Mouse (Mus musculus): ENCODE results near the gene Acot3. TPM values are rescaled to one million over a fixed set of nuclear protein-coding genes. Genes with fewer than 3 reads are reported as not detected.
A peak's percentile ranks its signal among the peaks of the same experiment; 100 is the strongest.
"Not testable (repeated sequence)": the region's sequence is repeated elsewhere in the genome, so short reads cannot be mapped to it uniquely, and the experiment has no call there.

Gene Acot3
- polyA plus RNA-seq, 1 experiment from 2014 or later = 3.6 TPM

- no peak overlapping the region for H3K9ac ChIP-seq
- H3K36me3 ChIP-seq = no peaks in the 10 kb centered on the region
- H3K4me1 ChIP-seq = no peaks in the 10 kb centered on the region
- 63% methylated on average over 9 of the region's 9 CpGs for WGBS (ENCODE audit: insufficient replicate concordance)
- ATAC-seq = no peak
- no peak overlapping the region for H3K27ac ChIP-seq
- no peaks in the 10 kb centered on the region for H3K27me3 ChIP-seq (replicated peaks)
- no peak overlapping the region for H3K4me3 ChIP-seq
- no peaks in the 10 kb centered on the region for H3K9me3 ChIP-seq (replicated peaks)
- no peak overlapping the region for H3K4me2 ChIP-seq
These were observed 28.7 kb upstream of the Acot3 start for GRCm38 (mm10) chr12:84023052-84023745.

- WGBS (ENCODE audit: insufficient replicate concordance) = 71% methylated on average over 7 of the region's 7 CpGs
- no peaks in the 10 kb centered on the region for H3K27me3 ChIP-seq (replicated peaks)
- H3K9me3 ChIP-seq (replicated peaks) = no peaks in the 10 kb centered on the region
- no peak overlapping the region for H3K9ac ChIP-seq
- no peak overlapping the region for H3K27ac ChIP-seq
- no peak for ATAC-seq
- no peak overlapping the region for H3K4me3 ChIP-seq
- H3K4me2 ChIP-seq = no peak overlapping the region
- H3K4me1 ChIP-seq = no peaks in the 10 kb centered on the region
- no peaks in the 10 kb centered on the region for H3K36me3 ChIP-seq
These were observed 26.1 kb upstream of the Acot3 start for GRCm38 (mm10) chr12:84025888-84026287.

- not testable (repeated sequence) for H3K27me3 ChIP-seq (replicated peaks); ATAC-seq
These were observed 23.6 kb upstream of the Acot3 start for GRCm38 (mm10) chr12:84028328-84028727.

DNA sequence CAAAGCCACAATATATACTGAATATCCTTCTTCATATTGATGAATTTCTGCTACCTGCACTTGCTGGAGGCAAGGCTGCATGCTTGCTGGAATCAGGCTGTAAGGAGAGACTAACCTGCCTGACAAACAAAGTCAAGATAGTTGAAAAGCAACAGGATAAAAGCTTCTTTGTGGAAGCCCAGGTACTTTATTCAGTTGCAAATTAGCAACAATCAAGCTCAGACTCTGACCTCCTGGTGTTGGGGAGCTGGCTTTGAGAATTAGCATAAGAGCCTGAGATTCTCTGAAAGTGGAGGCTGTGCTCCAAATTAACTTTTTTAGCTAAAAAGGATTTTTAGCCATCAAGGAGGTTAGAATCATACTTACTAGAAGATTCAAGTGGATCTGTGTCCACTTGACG lies 22.9 kb upstream of the Acot3 start:
- not testable (repeated sequence) for H3K9me3 ChIP-seq (replicated peaks); H3K4me2 ChIP-seq; H3K4me3 ChIP-seq; H3K27me3 ChIP-seq (replicated peaks); H3K4me1 ChIP-seq; H3K27ac ChIP-seq; H3K9ac ChIP-seq; ATAC-seq; H3K36me3 ChIP-seq
- 83% methylated on average over 1 of the region's 1 CpGs for WGBS (ENCODE audit: insufficient replicate concordance)

More at GRCm38 (mm10) chr12:84028328-84028727, 23.6 kb upstream of the Acot3 start:
- not testable (repeated sequence) for H3K9ac ChIP-seq; H3K36me3 ChIP-seq; H3K4me3 ChIP-seq; H3K4me1 ChIP-seq; H3K9me3 ChIP-seq (replicated peaks); H3K27ac ChIP-seq; H3K4me2 ChIP-seq
- WGBS (ENCODE audit: insufficient replicate concordance) = 42% methylated on average over 3 of the region's 3 CpGs

DNA sequence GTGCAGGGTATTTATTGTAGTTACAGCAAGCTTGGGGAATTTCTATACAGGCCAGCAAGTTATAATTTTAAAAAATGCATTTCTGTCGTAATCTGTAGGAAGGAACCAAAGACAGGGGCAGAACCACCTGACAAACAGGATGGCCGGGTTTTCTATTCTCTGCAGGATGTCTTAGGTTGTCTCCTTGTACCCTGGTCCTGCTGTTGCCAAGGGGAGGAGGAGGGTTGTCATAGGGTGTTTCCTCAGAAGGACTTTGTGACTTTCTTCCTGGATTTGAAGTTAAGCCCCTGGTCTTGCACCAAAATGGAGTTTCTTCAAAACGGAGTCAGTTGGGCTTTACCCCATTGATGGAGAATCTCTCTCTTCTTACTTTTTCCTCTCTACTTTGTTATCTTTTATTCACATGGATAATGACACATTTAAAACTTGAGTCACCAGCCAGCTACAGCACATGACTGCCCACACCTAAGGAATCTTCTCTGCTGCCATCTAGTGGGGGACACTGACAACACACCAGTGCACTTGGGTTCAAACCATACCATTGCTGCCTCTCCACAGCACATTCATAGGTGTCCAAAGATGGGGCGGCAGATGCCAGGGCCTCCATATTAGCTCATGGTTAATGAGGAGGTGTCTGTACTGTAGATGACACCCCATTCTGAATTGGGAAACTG lies 21.1 kb upstream of the Acot3 start:
- no peaks in the 10 kb centered on the region for H3K27me3 ChIP-seq (replicated peaks)
- H3K27ac ChIP-seq = no peak overlapping the region
- peaks cover 2% of the 10 kb centered on the region; the same call in 1 of the 2 replicates for H3K4me1 ChIP-seq
- no peak overlapping the region for H3K9ac ChIP-seq
- H3K4me2 ChIP-seq = no peak overlapping the region
- no peak for ATAC-seq
- no peaks in the 10 kb centered on the region for H3K9me3 ChIP-seq (replicated peaks)
- H3K4me3 ChIP-seq = no peak overlapping the region
- WGBS (ENCODE audit: insufficient replicate concordance) = 51% methylated on average over 4 of the region's 4 CpGs
- H3K36me3 ChIP-seq = no peaks in the 10 kb centered on the region

GRCm38 (mm10) chr12:84032854-84033253 lies 19.1 kb upstream of the Acot3 start:
- 67% methylated on average over 4 of the region's 4 CpGs for WGBS (ENCODE audit: insufficient replicate concordance)
- Histone ChIP-seq H3K9me3 (replicated peaks) (no peaks in the 10 kb centered on the region), H3K27ac (no peak overlapping the region), H3K27me3 (replicated peaks) (peaks cover 6% of the 10 kb centered on the region), H3K36me3 (no peaks in the 10 kb centered on the region), H3K9ac (no peak overlapping the region), H3K4me3 (no peak overlapping the region), H3K4me1 (peaks cover 2% of the 10 kb centered on the region; the same call in 1 of the 2 replicates), H3K4me2 (no peak overlapping the region)
- no peak for ATAC-seq

DNA sequence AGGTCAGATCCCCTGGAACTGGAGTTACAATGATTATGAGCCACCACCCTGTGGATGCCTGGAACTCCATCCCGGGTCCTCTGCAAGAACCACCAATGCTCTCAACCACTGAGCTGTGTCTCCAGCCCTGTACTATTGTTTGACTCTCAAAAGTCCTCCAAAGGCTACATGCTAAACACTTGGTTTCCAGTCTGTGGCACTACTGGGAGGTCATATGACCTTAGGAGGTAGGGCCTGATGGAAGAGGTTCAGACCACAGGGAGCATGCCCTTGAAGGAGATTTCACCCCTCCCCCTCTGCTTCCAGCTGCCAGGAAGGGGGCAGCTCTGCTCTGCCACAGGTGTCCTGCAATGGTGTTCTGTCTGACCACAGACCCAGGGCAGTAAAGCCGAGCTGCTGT lies 18.6 kb upstream of the Acot3 start:
- not testable (repeated sequence) for H3K9me3 ChIP-seq (replicated peaks); H3K36me3 ChIP-seq; ATAC-seq; H3K4me3 ChIP-seq; H3K9ac ChIP-seq; H3K4me2 ChIP-seq; H3K4me1 ChIP-seq; H3K27ac ChIP-seq
- 41% methylated on average over 2 of the region's 2 CpGs for WGBS (ENCODE audit: insufficient replicate concordance)
- H3K27me3 ChIP-seq (replicated peaks) = peaks cover 11% of the 10 kb centered on the region

- ATAC-seq = no peak
- 21% methylated on average over 4 of the region's 4 CpGs for WGBS (ENCODE audit: insufficient replicate concordance)
- H3K27me3 ChIP-seq (replicated peaks) = peaks cover 19% of the 10 kb centered on the region
- H3K4me2 ChIP-seq = no peak overlapping the region
- no peak overlapping the region for H3K4me3 ChIP-seq
- peaks cover 2% of the 10 kb centered on the region; the same call in 1 of the 2 replicates for H3K4me1 ChIP-seq
- H3K36me3 ChIP-seq = no peaks in the 10 kb centered on the region
- H3K27ac ChIP-seq = no peak overlapping the region
- no peaks in the 10 kb centered on the region for H3K9me3 ChIP-seq (replicated peaks)
- no peak overlapping the region for H3K9ac ChIP-seq
These were observed 17.8 kb upstream of the Acot3 start for GRCm38 (mm10) chr12:84034108-84034507.

GRCm38 (mm10) chr12:84038241-84038640 lies 13.7 kb upstream of the Acot3 start, which contains the start of gene Acot4:
Acot4 (plus strand) TSS chr12:84038379.
- 0 out of 2 replicates have a peak within 1 kb of the TSS, but pooled peaks have one; percentile 25 for H3K27ac ChIP-seq
- WGBS (ENCODE audit: insufficient replicate concordance) = 14% methylated on average over 27 of the region's 32 CpGs
- H3K27me3 ChIP-seq (replicated peaks) = peaks cover 20% of the 10 kb centered on the region
- not testable (repeated sequence) for H3K36me3 ChIP-seq; H3K4me1 ChIP-seq; H3K9me3 ChIP-seq (replicated peaks); ATAC-seq
- peak within 1 kb of the TSS; percentile 67 for H3K4me2 ChIP-seq
- peak within 1 kb of the TSS; percentile 48 for H3K4me3 ChIP-seq
- peak within 1 kb of the TSS; percentile 35 for H3K9ac ChIP-seq

DNA sequence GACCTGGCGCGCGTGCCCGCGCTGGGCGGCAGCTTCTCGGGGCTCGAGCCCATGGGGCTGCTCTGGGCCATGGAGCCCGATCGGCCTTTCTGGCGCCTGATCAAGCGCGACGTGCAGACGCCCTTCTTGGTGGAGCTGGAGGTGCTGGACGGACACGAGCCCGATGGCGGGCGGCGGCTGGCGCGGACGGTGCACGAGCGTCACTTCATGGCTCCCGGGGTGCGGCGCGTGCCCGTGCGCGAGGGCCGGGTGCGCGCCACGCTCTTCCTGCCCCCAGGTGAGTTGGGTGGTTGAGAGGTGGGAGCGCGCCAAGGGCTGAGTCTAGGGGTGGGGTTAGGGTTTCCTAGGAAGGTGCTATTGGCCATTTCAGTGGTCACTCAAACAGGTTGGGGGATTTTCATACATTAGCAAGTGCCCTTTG lies 13.2 kb upstream of the Acot3 start, which contains the start of gene Gm49366:
Gm49366 (plus strand) TSS at position 245 of the 421 bp plus-strand sequence.
- Histone ChIP-seq H3K9ac (peak within 1 kb of the TSS; percentile 35), H3K4me2 (peak within 1 kb of the TSS; percentile 67), H3K4me3 (peak within 1 kb of the TSS; percentile 48), H3K27ac (0 out of 2 replicates have a peak within 1 kb of the TSS, but pooled peaks have one; percentile 25), H3K27me3 (replicated peaks) (peaks cover 20% of the 10 kb centered on the region)
- WGBS (ENCODE audit: insufficient replicate concordance) = 3% methylated on average over 39 of the region's 39 CpGs
- H3K4me1 ChIP-seq; H3K36me3 ChIP-seq; H3K9me3 ChIP-seq (replicated peaks): not testable (repeated sequence)
- peak; percentile 40; the same call in 1 of the 2 replicates for ATAC-seq

DNA sequence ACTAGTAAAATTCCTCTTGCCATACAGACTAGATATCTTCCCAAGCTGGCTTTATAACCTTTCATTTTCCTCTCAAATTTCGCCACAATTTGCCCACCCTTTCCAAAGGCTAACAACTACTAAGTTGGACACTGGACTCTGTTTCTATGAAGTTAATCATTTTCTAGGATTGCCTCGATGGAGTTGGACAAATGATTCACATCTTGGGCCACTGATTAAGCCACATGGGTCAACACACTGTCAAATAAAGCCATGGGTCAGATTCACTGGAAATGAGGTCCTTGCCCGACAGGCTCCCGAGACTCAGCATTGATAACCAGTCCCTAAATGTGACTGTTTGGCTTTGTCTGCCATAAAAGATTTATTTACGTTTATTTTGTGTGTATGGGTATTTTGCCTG lies 9.7 kb upstream of the Acot3 start:
- H3K4me3 ChIP-seq = no peak overlapping the region
- H3K36me3 ChIP-seq = no peaks in the 10 kb centered on the region; the same call in 1 of the 2 replicates
- H3K4me2 ChIP-seq = no peak overlapping the region
- H3K4me1 ChIP-seq = no peaks in the 10 kb centered on the region
- WGBS (ENCODE audit: insufficient replicate concordance) = 64% methylated on average over 5 of the region's 5 CpGs
- H3K27ac ChIP-seq = peak overlapping the region; percentile 73; the same call in 1 of the 2 replicates
- 0 out of 2 replicates have a peak, but pooled peaks have one; percentile 37 for ATAC-seq
- H3K27me3 ChIP-seq (replicated peaks) = peaks cover 20% of the 10 kb centered on the region
- H3K9ac ChIP-seq = no peak overlapping the region
- H3K9me3 ChIP-seq (replicated peaks) = no peaks in the 10 kb centered on the region

DNA sequence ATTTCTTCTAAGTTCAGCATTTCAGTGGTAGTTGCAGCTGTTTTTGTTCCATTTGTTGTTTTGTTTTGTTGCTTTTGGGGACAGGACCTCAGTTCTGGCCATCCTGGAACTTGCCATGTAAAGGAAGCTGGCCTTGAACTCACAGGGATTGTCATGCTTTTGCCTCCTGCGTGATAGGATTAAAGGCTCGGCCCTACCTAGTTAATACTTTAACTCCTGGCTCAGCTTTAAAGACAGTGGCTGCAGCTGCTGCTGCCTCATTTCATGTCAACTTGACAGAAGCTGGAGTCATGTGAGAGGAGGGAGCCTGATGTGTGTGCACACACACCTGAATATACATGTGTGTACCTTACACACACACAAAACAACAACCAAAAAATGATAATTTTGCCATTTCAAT lies 7.9 kb upstream of the Acot3 start:
- H3K9me3 ChIP-seq (replicated peaks) = 0 out of 2 replicates have a peak, but pooled peaks cover 6% of the 10 kb centered on the region
- no peaks in the 10 kb centered on the region; the same call in 1 of the 2 replicates for H3K36me3 ChIP-seq
- no peak overlapping the region for H3K27ac ChIP-seq
- H3K4me3 ChIP-seq = no peak overlapping the region
- WGBS (ENCODE audit: insufficient replicate concordance) = 62% methylated on average over 2 of the region's 2 CpGs
- no peak overlapping the region for H3K9ac ChIP-seq
- peaks cover 2% of the 10 kb centered on the region for H3K27me3 ChIP-seq (replicated peaks)
- H3K4me1 ChIP-seq = no peaks in the 10 kb centered on the region
- H3K4me2 ChIP-seq = no peak overlapping the region
- no peak for ATAC-seq

Measured in liver, embryonic 12.5 days (tissue).